Mouse (Mus musculus) brain, embryonic 18.5 days (tissue): ENCODE results near the gene Sgf29.

Experiments used
- DNase-seq: peaks from one replicate; pipeline ENCODE4 v3.0.0-alpha.2; 2012; ENCODE audit warnings: low read depth, low spot score

Gene Sgf29

DNA sequence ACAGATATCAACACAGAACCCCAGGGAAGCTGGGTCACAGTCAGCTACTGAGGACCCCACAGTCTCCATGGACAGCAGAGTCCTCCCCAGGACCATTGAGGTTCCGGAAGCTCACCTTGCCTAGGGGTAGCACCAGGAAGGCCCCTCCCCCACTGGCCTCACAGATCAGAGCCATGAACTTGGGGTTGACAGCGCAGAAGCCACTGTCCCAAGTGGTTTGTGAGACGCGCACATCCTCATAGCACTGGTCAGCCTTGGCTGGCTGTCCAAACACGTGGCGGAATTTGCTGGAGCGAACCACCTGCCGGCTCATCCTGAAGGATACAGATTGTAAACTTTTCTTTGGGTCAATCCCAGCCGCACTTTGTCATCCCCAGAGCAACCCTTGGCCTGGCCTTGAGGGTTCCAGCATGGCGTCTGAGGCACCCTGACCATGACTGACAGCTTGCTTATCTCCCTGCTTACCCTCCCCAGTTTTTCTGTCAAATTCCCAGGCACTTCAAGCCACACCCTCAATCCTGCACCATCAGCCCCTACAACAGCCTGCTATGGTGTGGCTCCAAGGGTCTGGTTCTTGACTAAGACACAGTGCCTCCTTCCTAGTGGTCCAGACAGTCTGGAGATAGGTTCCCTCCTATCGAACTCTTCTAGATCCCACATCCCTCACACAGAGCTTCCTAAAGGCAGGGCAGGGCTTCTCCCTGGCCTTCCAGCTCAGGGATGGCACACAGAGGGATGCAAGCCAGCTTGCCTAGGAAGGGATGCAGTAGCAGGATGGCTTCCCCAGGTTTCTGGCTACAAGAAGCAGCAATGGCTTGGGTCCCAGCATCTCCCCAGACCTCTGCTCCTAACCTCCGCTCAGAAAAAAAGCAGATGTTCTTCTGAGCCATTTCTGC, 54.0 kb downstream of the Sgf29 start:
- no peak for DNase-seq

DNA sequence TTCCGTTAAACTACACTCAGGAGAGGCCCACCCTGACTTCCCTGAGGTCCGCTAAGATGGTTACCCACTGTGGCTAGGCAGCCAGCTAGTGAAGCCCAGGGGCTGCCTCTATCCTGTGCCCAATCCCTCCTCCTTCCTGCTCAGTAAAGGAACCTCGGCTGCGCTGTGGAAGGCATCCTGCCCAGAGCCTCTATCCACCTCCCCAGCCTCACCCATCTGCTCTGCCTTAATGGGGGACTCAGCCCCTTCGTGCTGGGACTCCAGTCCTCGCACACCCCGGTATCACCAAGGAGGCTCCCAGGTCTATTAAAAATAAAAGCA, 54.6 kb downstream of the Sgf29 start:
- DNase-seq, result no peak

GRCm38 (mm10) chr7:126704121-126704980, 55.2 kb downstream of the Sgf29 start:
- peak; percentile 69 for DNase-seq

DNA sequence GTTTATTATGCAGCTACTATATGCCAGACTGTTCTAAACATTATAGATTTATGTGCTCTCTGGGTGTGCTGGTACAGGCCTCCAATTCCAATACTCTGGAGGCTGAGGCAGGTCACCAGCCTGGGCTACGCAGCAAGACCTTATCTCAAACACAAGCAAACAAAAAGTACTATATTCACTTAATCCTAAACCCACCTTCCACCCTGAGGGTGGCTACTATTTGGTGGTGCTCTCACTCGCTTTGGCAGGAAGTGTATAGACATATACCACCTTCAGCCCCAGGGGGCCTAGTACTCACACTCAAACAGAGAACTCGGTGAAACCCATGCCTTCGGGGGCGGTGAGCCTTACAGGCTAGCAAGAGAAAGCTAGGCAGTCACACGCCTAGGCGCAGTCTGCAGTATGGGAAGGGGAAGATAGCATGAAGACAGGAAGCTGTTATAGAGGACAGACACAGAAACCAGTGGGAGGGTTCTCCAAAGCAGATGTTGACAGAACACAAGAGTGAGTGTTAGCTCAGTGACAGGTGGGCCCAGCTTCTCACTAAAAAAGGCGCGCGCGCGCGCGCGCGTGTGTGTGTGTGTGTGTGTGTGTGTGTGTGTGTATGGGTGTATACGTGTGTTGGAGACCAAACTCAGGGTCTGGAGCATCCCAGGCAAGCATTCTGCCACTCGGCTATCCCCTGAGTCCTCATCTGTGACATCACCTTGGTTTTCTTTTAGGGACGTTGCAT, 58.5 kb downstream of the Sgf29 start, which contains the start of gene Coro1a:
TSS of gene Coro1a (minus strand) at position 346 of the 733 bp plus-strand sequence.
- no peak for DNase-seq

DNA sequence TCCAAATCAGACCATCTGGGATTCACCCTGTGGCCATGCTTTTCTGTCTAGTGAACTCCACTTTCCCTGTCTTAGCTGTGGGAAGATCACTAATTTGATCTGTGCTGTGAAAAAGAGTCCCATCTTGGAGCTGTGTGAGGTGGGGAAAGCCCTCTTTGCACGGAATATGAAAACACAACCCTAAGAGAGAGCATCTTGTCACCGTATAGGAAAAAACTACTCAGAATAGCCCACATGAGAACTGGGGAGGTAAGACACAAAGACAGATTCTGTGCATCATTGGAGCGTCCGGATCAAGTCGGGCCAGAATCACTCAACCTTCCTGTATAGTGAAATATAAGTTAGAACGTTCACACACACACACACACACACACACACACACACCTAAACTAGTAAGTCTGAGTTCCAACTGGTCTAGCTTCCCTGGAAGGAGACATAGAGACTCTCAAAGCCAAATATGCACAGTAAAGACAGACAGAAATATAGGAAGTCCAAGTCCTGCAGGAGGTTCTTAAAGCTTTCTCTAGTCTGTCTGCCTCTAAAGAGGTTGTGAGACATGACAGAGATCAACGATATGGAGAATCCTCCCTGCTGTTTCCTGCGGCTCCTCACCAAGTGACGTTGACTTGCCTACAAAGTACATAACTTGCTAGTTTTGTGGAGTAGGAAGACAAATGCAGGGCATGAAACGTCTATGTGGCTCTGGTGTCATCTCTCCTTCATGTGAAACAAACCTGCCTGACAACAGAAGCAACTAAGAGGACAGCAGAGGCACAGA, 59.3 kb downstream of the Sgf29 start:
- DNase-seq, result no peak

DNA sequence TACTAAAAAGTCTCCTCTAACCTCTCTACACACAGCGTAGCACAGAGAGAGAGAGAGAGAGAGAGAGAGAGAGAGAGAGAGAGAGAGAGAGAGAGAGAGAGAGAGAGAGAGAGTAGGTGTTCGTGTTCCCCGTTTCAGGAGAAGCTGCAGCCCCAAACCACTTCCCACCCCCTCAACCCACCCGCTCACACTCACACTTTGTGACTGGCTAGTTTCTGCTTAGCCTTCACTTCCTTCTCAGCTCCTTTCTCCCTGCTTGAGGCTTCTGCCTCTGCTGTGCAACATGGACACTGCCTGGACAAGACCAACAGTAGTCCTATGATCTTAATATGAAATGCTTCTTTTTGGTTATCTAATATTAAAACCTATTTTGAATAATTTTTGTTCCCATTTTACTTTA, 61.2 kb downstream of the Sgf29 start:
- DNase-seq, result no peak

DNA sequence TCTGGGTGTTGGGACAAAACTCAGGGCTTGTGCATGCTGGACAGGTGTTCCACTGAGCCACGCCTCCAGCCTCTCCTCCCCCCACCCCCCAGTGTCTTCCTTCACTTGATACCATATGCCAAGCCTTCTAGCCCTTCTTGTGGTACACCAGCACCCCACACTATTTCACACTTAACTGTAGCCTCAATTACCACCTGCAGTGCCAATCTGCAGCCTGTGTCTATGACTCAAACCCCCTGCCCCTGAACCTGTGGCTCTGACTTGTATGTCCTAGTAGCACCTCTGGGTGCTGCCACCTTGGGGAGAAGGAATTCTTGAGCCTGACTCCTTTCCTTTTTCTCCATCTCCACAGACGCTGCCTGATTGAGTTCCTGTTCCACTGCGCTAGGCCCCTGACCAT, 62.8 kb downstream of the Sgf29 start:
- no peak for DNase-seq

DNA sequence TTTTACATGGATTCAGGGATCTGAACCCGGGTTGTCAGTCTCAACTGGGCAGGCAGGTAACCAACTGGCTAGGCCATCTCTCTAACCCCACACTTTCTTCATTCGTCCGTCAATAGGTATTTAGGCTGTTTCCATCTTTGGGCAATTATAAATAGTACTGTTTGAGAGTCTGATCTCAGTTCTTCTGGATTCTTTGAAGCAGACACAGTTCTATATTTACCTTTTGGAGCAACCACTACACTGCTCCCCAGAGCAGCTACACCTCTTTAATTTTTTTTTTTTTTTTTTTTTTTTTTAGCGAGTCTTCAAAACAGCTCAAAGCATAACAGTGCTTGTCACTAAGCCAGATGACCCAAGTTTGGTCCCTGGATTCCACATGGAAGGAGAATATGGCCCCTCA, 66.6 kb downstream of the Sgf29 start:
- DNase-seq, result no peak

- no peak for DNase-seq
Observed at GRCm38 (mm10) chr7:126717566-126717965, 68.5 kb downstream of the Sgf29 start.

- DNase-seq, result no peak
Observed at GRCm38 (mm10) chr7:126718787-126719337, 69.8 kb downstream of the Sgf29 start.

GRCm38 (mm10) chr7:126721635-126722034, 72.5 kb downstream of the Sgf29 start:
- DNase-seq, result no peak
